Mouse (Mus musculus) thymus, postnatal 14 days (tissue): ENCODE measurements around the gene Ripor3.

Experiments used
- DNase-seq: peaks from one replicate; pipeline ENCODE4 v3.0.0; 2021

Ripor3 gene

GRCm38 (mm10) chr2:167986762-167987161 lies 23.7 kb downstream of the Ripor3 start:
- DNase-seq: peak; percentile 55

- DNase-seq: no peak
These were observed 25.5 kb downstream of the Ripor3 start for GRCm38 (mm10) chr2:167984946-167985345.

- DNase-seq: no peak
These were observed 26.0 kb downstream of the Ripor3 start for GRCm38 (mm10) chr2:167984371-167984770.

GRCm38 (mm10) chr2:167982646-167983045 lies 27.8 kb downstream of the Ripor3 start:
- no peak for DNase-seq

GRCm38 (mm10) chr2:167980391-167980790 lies 30.0 kb downstream of the Ripor3 start:
- DNase-seq: no peak

- DNase-seq: no peak
These were observed 32.1 kb downstream of the Ripor3 start for GRCm38 (mm10) chr2:167978271-167978670.

- DNase-seq: no peak
These were observed 34.7 kb downstream of the Ripor3 start for GRCm38 (mm10) chr2:167975746-167976145.

- DNase-seq: no peak
These were observed 37.6 kb downstream of the Ripor3 start for GRCm38 (mm10) chr2:167972809-167973208.

GRCm38 (mm10) chr2:167972146-167972545 lies 38.3 kb downstream of the Ripor3 start:
- DNase-seq: no peak

- no peak for DNase-seq
These were observed 40.4 kb downstream of the Ripor3 start for GRCm38 (mm10) chr2:167969851-167970541.

GRCm38 (mm10) chr2:167968504-167968903 lies 41.9 kb downstream of the Ripor3 start:
- DNase-seq: no peak

GRCm38 (mm10) chr2:167965911-167966310 lies 44.5 kb downstream of the Ripor3 start:
- DNase-seq: no peak

- DNase-seq: no peak
These were observed 46.1 kb downstream of the Ripor3 start for GRCm38 (mm10) chr2:167964320-167964719.

- no peak for DNase-seq
These were observed 46.6 kb downstream of the Ripor3 start for GRCm38 (mm10) chr2:167963778-167964300.

GRCm38 (mm10) chr2:167963176-167963575 lies 47.2 kb downstream of the Ripor3 start:
- no peak for DNase-seq

GRCm38 (mm10) chr2:167962347-167962746 lies 48.1 kb downstream of the Ripor3 start:
- DNase-seq: no peak

- DNase-seq: no peak
These were observed 49.8 kb downstream of the Ripor3 start for GRCm38 (mm10) chr2:167960584-167960983.

GRCm38 (mm10) chr2:167959996-167960395 lies 50.4 kb downstream of the Ripor3 start:
- no peak for DNase-seq

GRCm38 (mm10) chr2:167959384-167959911 lies 51.0 kb downstream of the Ripor3 start:
- DNase-seq: peak; percentile 33

GRCm38 (mm10) chr2:167958843-167959242 lies 51.6 kb downstream of the Ripor3 start:
- DNase-seq: no peak

GRCm38 (mm10) chr2:167958082-167958788 lies 52.2 kb downstream of the Ripor3 start:
- no peak for DNase-seq

- DNase-seq: no peak
These were observed 52.9 kb downstream of the Ripor3 start for GRCm38 (mm10) chr2:167957539-167957938.

GRCm38 (mm10) chr2:167954928-167955327 lies 55.5 kb downstream of the Ripor3 start:
- DNase-seq: no peak

- no peak for DNase-seq
These were observed 56.6 kb downstream of the Ripor3 start for GRCm38 (mm10) chr2:167953819-167954218.
